Mouse (Mus musculus) CH12.LX (cell line): ENCODE results near the gene Kcnc4. TPM values are rescaled to one million over a fixed set of nuclear protein-coding genes. Genes with fewer than 3 reads are reported as not detected.

Experiments
- DNase-seq: peaks from one replicate; pipeline ENCODE4 v3.0.0-alpha.2; 2013; ENCODE audit errors: extremely low read depth
- H3K27ac ChIP-seq: 2 replicates; pipeline ENCODE4 v1.5.1; 2012; ENCODE audit warnings: low read depth, mild to moderate bottlenecking, control low read depth, moderate library complexity; ENCODE audit not compliant: insufficient read depth
- H3K27me3 ChIP-seq: replicated peaks from 2 replicates; pipeline ENCODE3; 2012; ENCODE audit warnings: inconsistent platforms
- H3K36me3 ChIP-seq, 2 experiments: replicated peaks in 1 of 2; 2 replicates each; pipeline versions ENCODE3 to v1.6.1; 2012; ENCODE audit warnings: inconsistent platforms in 1 of 2, low read length in 1 of 2, mild to moderate bottlenecking in 1 of 2, mixed read lengths in 1 of 2, moderate library complexity in 1 of 2; ENCODE audit not compliant: control insufficient read depth in 1 of 2, insufficient read depth in 1 of 2
- H3K4me1 ChIP-seq, 2 experiments: 2 replicates each; pipeline ENCODE4 v1.6.1; 2012; ENCODE audit warnings: inconsistent platforms in 1 of 2, moderate library complexity in 1 of 2; ENCODE audit not compliant: insufficient read depth in 2 of 2, control insufficient read depth in 1 of 2
- H3K4me2 ChIP-seq: 2 replicates; pipeline ENCODE4 v1.6.1; 2012; ENCODE audit warnings: low read depth, mild to moderate bottlenecking, control low read depth; ENCODE audit not compliant: poor library complexity, insufficient read depth, severe bottlenecking
- H3K4me3 ChIP-seq, 3 experiments: fragments of 150-350 bp in 1 of 3; sonication (generic) in 1 of 3; replicated peaks in 1 of 3; 2 replicates each; pipeline versions ENCODE3 to v1.5.1; 2011 to 2012; ENCODE audit warnings: low read depth in 2 of 3, low read length in 2 of 3, mild to moderate bottlenecking in 2 of 3, moderate library complexity in 2 of 3, control low read depth in 1 of 3, improper control_type of control experiment in 1 of 3, inconsistent platforms in 1 of 3, mixed read lengths in 1 of 3; ENCODE audit not compliant: poor library complexity in 1 of 3
- H3K79me2 ChIP-seq: replicated peaks from 2 replicates; pipeline ENCODE4 v1.6.1; 2012; ENCODE audit warnings: mild to moderate bottlenecking, moderate library complexity; ENCODE audit not compliant: control insufficient read depth, poor library complexity, insufficient read depth, severe bottlenecking; ENCODE audit errors: extremely low read depth
- H3K9ac ChIP-seq: 2 replicates; pipeline ENCODE4 v1.6.1; 2012; ENCODE audit warnings: low read depth, mild to moderate bottlenecking, control low read depth, moderate library complexity; ENCODE audit not compliant: insufficient read depth
- H3K9me3 ChIP-seq: replicated peaks from 2 replicates; pipeline ENCODE3; 2012; ENCODE audit warnings: low read length, inconsistent platforms, mixed read lengths
- BHLHE40 ChIP-seq: IDR thresholded peaks from 2 replicates; pipeline ENCODE4 v1.6.1; 2011; ENCODE audit warnings: mild to moderate bottlenecking, low read depth, low read length, improper control_type of control experiment
- E2F4 ChIP-seq: IDR thresholded peaks from 2 replicates; pipeline ENCODE4 v1.6.1; 2011; ENCODE audit warnings: low read depth, low read length, improper control_type of control experiment; ENCODE audit not compliant: insufficient replicate concordance
- ETS1 ChIP-seq: conservative IDR thresholded peaks from 2 replicates; pipeline ENCODE4 v1.6.1; 2012; ENCODE audit warnings: low read depth, mild to moderate bottlenecking, inconsistent platforms, low read length, improper control_type of control experiment, moderate library complexity
- GABPA ChIP-seq: IDR thresholded peaks from 2 replicates; pipeline ENCODE4 v1.6.1; 2012; ENCODE audit warnings: low read depth, low read length, improper control_type of control experiment, inconsistent platforms; ENCODE audit not compliant: insufficient replicate concordance
- HCFC1 ChIP-seq: IDR thresholded peaks from 2 replicates; pipeline ENCODE4 v1.6.1; 2012; ENCODE audit warnings: low read depth, mild to moderate bottlenecking, inconsistent platforms, low read length, improper control_type of control experiment
- IRF4 ChIP-seq: IDR thresholded peaks from 2 replicates; pipeline ENCODE4 v1.6.1; 2014; ENCODE audit warnings: low read depth, mild to moderate bottlenecking, inconsistent platforms, low read length, improper control_type of control experiment
- JUND ChIP-seq: conservative IDR thresholded peaks from 2 replicates; pipeline ENCODE4 v1.6.1; 2011; ENCODE audit warnings: low read depth, low read length, improper control_type of control experiment
- KAT2A ChIP-seq: IDR thresholded peaks from 2 replicates; pipeline ENCODE4 v1.6.1; 2012; ENCODE audit warnings: low read length, improper control_type of control experiment, inconsistent platforms; ENCODE audit not compliant: insufficient replicate concordance
- MAFK ChIP-seq: IDR thresholded peaks from 2 replicates; pipeline ENCODE4 v1.6.1; 2011; ENCODE audit warnings: low read length, improper control_type of control experiment; ENCODE audit not compliant: insufficient replicate concordance
- MEF2A ChIP-seq: IDR thresholded peaks from 2 replicates; pipeline ENCODE4 v1.6.1; 2014; ENCODE audit warnings: low read depth, mild to moderate bottlenecking, inconsistent platforms, low read length, improper control_type of control experiment, borderline replicate concordance
- MXI1 ChIP-seq: IDR thresholded peaks from 2 replicates; pipeline ENCODE4 v1.6.1; 2011; ENCODE audit warnings: mild to moderate bottlenecking, low read depth, low read length, improper control_type of control experiment
- NELFE ChIP-seq: IDR thresholded peaks from 2 replicates; pipeline ENCODE4 v1.6.1; 2011; ENCODE audit warnings: low read depth, low read length, improper control_type of control experiment
- POLR2A ChIP-seq: IDR thresholded peaks from 2 replicates; pipeline ENCODE4 v1.6.1; 2011; ENCODE audit warnings: low read depth, mild to moderate bottlenecking, improper control_type of control experiment, low read length
- SIN3A ChIP-seq: IDR thresholded peaks from 2 replicates; pipeline ENCODE4 v1.6.1; 2012; ENCODE audit warnings: low read length, improper control_type of control experiment, inconsistent platforms
- ZC3H11A ChIP-seq: IDR thresholded peaks from 2 replicates; pipeline ENCODE4 v1.6.1; 2012; ENCODE audit warnings: low read depth, mild to moderate bottlenecking, inconsistent platforms, low read length, improper control_type of control experiment
- ZNF384 ChIP-seq: IDR thresholded peaks from 2 replicates; pipeline ENCODE4 v1.6.1; 2012; ENCODE audit warnings: low read depth, low read length, improper control_type of control experiment, inconsistent platforms
- dilution Hi-C: fragments of 300-500 bp; cut with MboI; formaldehyde crosslinking; loops from 2 replicates; pipeline ENCODE4 v1.14.3; 2020; ENCODE audit warnings: low sequenced_read_pairs; ENCODE audit not compliant: extremely low pct_unique_long_range_greater_than_20kb, extremely low pct_ligation_motif_present
- in situ Hi-C: fragments of 300-500 bp; cut with MboI; formaldehyde crosslinking; loops from 3 replicates; pipeline ENCODE4 v1.14.3; 2019; ENCODE audit warnings: low sequenced_read_pairs, low pct_ligation_motif_present, low pct_unique_long_range_greater_than_20kb, mixed read lengths
- polyA plus RNA-seq: library from polyadenylated mRNA; unstranded; fragments of >175 nt; gene quantifications from 2 replicates; pipeline ENCODE4 v1.2.1, GENCODE M21; 2012; ENCODE audit warnings: low read depth; ENCODE audit not compliant: insufficient read length
- total RNA-seq, 2 experiments: library from RNA; depleted of rRNA; stranded (reverse); fragments of 300-350 nt in 1 of 2; fragments of >200 nt in 1 of 2; gene quantifications; 2 replicates each; pipeline ENCODE4 v1.2.3; 2012 to 2014

Kcnc4 gene
- total and polyA plus RNA-seq, 3 experiments, result not detected

DNA sequence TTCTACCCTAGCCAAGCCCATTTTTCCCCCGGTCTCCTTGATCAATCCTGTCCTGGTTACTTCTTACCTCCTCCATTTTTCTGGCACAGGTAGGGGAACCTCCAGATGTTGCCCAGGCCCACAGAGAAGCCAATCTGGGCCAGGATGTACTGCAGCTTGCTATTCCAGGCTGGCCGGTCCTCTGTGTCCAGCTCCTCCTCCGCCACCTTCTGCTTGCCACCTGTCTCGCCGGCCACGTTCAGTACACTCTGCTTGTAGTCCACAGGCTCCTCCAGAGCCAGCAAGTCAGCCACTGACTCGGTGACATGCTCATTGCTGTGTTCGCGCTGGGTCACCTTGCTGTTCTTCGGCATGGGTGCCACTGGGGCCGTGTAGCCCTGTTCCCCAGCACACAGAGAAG lies 40.9 kb upstream of the Kcnc4 start:
- H3K4me2 ChIP-seq, result no peak overlapping the region
- TF ChIP-seq ETS1, result no peak
- TF ChIP-seq KAT2A, result no peak
- no peak for TF ChIP-seq JUND
- TF ChIP-seq MEF2A, result no peak
- TF ChIP-seq MXI1, result no peak
- no peak for TF ChIP-seq ZC3H11A
- no peak for TF ChIP-seq BHLHE40
- peaks cover 6% of the 10 kb centered on the region for H3K9me3 ChIP-seq
- no peak overlapping the region for H3K9ac ChIP-seq
- no peaks in the 10 kb centered on the region for H3K36me3 ChIP-seq
- H3K27ac ChIP-seq, result no peak overlapping the region
- H3K79me2 ChIP-seq, result no peaks in the 10 kb centered on the region
- no peak overlapping the region for H3K4me3 ChIP-seq
- in situ Hi-C loops (no loop called here), dilution Hi-C loops (no loop called here)
- peaks cover 15% of the 10 kb centered on the region for H3K27me3 ChIP-seq
- peaks cover 3 to 9% of the 10 kb centered on the region in 2 experiments; a peak in 2 of 4 replicates for H3K4me1 ChIP-seq
- DNase-seq, result no peak

- Histone ChIP-seq H3K36me3 (no peaks in the 10 kb centered on the region), H3K4me1 (no peaks in the 10 kb centered on the region), H3K9ac (no peak overlapping the region), H3K27me3 (peaks cover 50% of the 10 kb centered on the region), H3K79me2 (no peaks in the 10 kb centered on the region), H3K27ac (no peak overlapping the region), H3K4me2 (no peak overlapping the region), H3K4me3 (no peak overlapping the region), H3K9me3 (peaks cover 6% of the 10 kb centered on the region)
- dilution Hi-C loops, result no loop called here
- DNase-seq, result no peak
- in situ Hi-C loops, result no loop called here
- no peak for TF ChIP-seq ZNF384
- no peak for TF ChIP-seq MAFK
- TF ChIP-seq GABPA, result no peak
- TF ChIP-seq HCFC1, result no peak
- TF ChIP-seq POLR2A, result no peak
- TF ChIP-seq SIN3A, result no peak
- TF ChIP-seq ZC3H11A, result no peak
- TF ChIP-seq MXI1, result no peak
- no peak for TF ChIP-seq IRF4
- no peak for TF ChIP-seq E2F4
- TF ChIP-seq NELFE, result no peak
Observed at GRCm38 (mm10) chr3:107496086-107496850, 36.9 kb upstream of the Kcnc4 start.
